Mouse (Mus musculus) liver, embryonic 14.5 days (tissue): ENCODE measurements around the gene Mrpl1.

Experiments
- CTCF ChIP-seq: IDR thresholded peaks from 2 replicates; pipeline ENCODE4 v1.5.1; 2016; ENCODE audit warnings: antibody characterized with exemption, low read depth, control low read depth
- EP300 ChIP-seq: IDR thresholded peaks from 2 replicates; pipeline ENCODE4 v1.6.1; 2016; ENCODE audit warnings: antibody characterized with exemption, low read depth

GRCm38 (mm10) chr5:96209916-96210583 is 757 bp downstream of the Mrpl1 start:
- TF ChIP-seq EP300: no peak; the same call in 1 of the 2 replicates
- TF ChIP-seq CTCF: 0 out of 2 replicates have a peak, but pooled peaks have one; percentile 6
